Mouse (Mus musculus): ENCODE results near the gene Nf1. TPM values are rescaled to one million over a fixed set of nuclear protein-coding genes. Genes with fewer than 3 reads are reported as not detected.

Gene Nf1
- polyA plus RNA-seq, 1 experiment from 2014 or later: 9.0 TPM

- Histone ChIP-seq H3K4me3 (no peak overlapping the region), H3K9me3 (no peaks in the 10 kb centered on the region), H3K9ac (no peak overlapping the region), H3K4me2 (replicated peaks) (no peak overlapping the region), H3K27ac (no peak overlapping the region), H3K36me3 (peaks cover 9% of the 10 kb centered on the region), H3K4me1 (no peaks in the 10 kb centered on the region), H3K27me3 (replicated peaks) (no peaks in the 10 kb centered on the region)
- no peak for ATAC-seq (ENCODE audit: low FRiP score, low read depth)
- 83% methylated on average over 10 of the region's 10 CpGs for WGBS
Measured at GRCm38 (mm10) chr11:79494976-79495800, 155.7 kb downstream of the Nf1 start.

- H3K4me2 ChIP-seq (replicated peaks): no peak overlapping the region
- no peak overlapping the region for H3K27ac ChIP-seq
- H3K36me3 ChIP-seq: no peaks in the 10 kb centered on the region
- H3K9ac ChIP-seq: no peak overlapping the region
- H3K4me3 ChIP-seq: no peak overlapping the region
- no peak for ATAC-seq (ENCODE audit: low FRiP score, low read depth)
- H3K4me1 ChIP-seq: peaks cover 4% of the 10 kb centered on the region; the same call in 1 of the 2 replicates
- H3K27me3 ChIP-seq (replicated peaks): no peaks in the 10 kb centered on the region
- WGBS: 34% methylated on average over 2 of the region's 2 CpGs
- no peaks in the 10 kb centered on the region for H3K9me3 ChIP-seq
Measured at GRCm38 (mm10) chr11:79502917-79503316, 163.4 kb downstream of the Nf1 start.

- no peaks in the 10 kb centered on the region for H3K9me3 ChIP-seq
- H3K4me2 ChIP-seq (replicated peaks): no peak within 1 kb of the TSS
- H3K27ac ChIP-seq: no peak within 1 kb of the TSS
- no peak within 1 kb of the TSS for H3K9ac ChIP-seq
- H3K27me3 ChIP-seq (replicated peaks): no peaks in the 10 kb centered on the region
- no peak within 1 kb of the TSS for H3K4me3 ChIP-seq
- peaks cover 4% of the 10 kb centered on the region; the same call in 1 of the 2 replicates for H3K4me1 ChIP-seq
- no peaks in the 10 kb centered on the region for H3K36me3 ChIP-seq
- 37% methylated on average over 8 of the region's 8 CpGs for WGBS
- no peak for ATAC-seq (ENCODE audit: low FRiP score, low read depth)
Measured at GRCm38 (mm10) chr11:79503845-79504244, 164.4 kb downstream of the Nf1 start, which contains the start of gene Omg. TSS of gene Omg (minus strand) at chr11:79504084.

GRCm38 (mm10) chr11:79504506-79504905, 165.0 kb downstream of the Nf1 start:
- WGBS: 75% methylated on average over 7 of the region's 7 CpGs
- H3K4me1 ChIP-seq: peaks cover 4% of the 10 kb centered on the region; the same call in 1 of the 2 replicates
- no peak for ATAC-seq (ENCODE audit: low FRiP score, low read depth)
- no peak overlapping the region for H3K4me2 ChIP-seq (replicated peaks)
- no peak overlapping the region for H3K27ac ChIP-seq
- no peak overlapping the region for H3K9ac ChIP-seq
- no peak overlapping the region for H3K4me3 ChIP-seq
- H3K9me3 ChIP-seq: no peaks in the 10 kb centered on the region
- H3K27me3 ChIP-seq (replicated peaks): no peaks in the 10 kb centered on the region
- no peaks in the 10 kb centered on the region for H3K36me3 ChIP-seq

- no peak overlapping the region for H3K4me3 ChIP-seq
- no peaks in the 10 kb centered on the region for H3K36me3 ChIP-seq
- no peak overlapping the region for H3K27ac ChIP-seq
- WGBS: 93% methylated on average over 3 of the region's 3 CpGs
- no peak overlapping the region for H3K9ac ChIP-seq
- H3K9me3 ChIP-seq: no peaks in the 10 kb centered on the region
- H3K4me2 ChIP-seq (replicated peaks): no peak overlapping the region
- ATAC-seq (ENCODE audit: low FRiP score, low read depth): no peak
- H3K27me3 ChIP-seq (replicated peaks): no peaks in the 10 kb centered on the region
- no peaks in the 10 kb centered on the region for H3K4me1 ChIP-seq
Measured at GRCm38 (mm10) chr11:79511970-79512369, 172.5 kb downstream of the Nf1 start.

GRCm38 (mm10) chr11:79515331-79515730, 175.8 kb downstream of the Nf1 start:
- Histone ChIP-seq H3K27me3 (replicated peaks) (no peaks in the 10 kb centered on the region), H3K9ac (no peak overlapping the region), H3K4me1 (no peaks in the 10 kb centered on the region), H3K9me3 (no peaks in the 10 kb centered on the region), H3K4me3 (no peak overlapping the region), H3K27ac (no peak overlapping the region), H3K4me2 (replicated peaks) (no peak overlapping the region), H3K36me3 (no peaks in the 10 kb centered on the region)
- 82% methylated on average over 6 of the region's 6 CpGs for WGBS
- ATAC-seq (ENCODE audit: low FRiP score, low read depth): no peak

GRCm38 (mm10) chr11:79515798-79516197, 176.3 kb downstream of the Nf1 start:
- Histone ChIP-seq H3K4me3 (no peak overlapping the region), H3K9me3 (no peaks in the 10 kb centered on the region), H3K27me3 (replicated peaks) (no peaks in the 10 kb centered on the region), H3K9ac (no peak overlapping the region), H3K4me1 (no peaks in the 10 kb centered on the region), H3K27ac (no peak overlapping the region), H3K4me2 (replicated peaks) (no peak overlapping the region), H3K36me3 (no peaks in the 10 kb centered on the region)
- 98% methylated on average over 2 of the region's 2 CpGs for WGBS
- no peak for ATAC-seq (ENCODE audit: low FRiP score, low read depth)

GRCm38 (mm10) chr11:79519299-79519698, 179.8 kb downstream of the Nf1 start:
- Histone ChIP-seq H3K9me3 (no peaks in the 10 kb centered on the region), H3K4me2 (replicated peaks) (no peak overlapping the region), H3K27me3 (replicated peaks) (no peaks in the 10 kb centered on the region), H3K9ac (no peak overlapping the region), H3K4me1 (no peaks in the 10 kb centered on the region), H3K27ac (no peak overlapping the region), H3K36me3 (no peaks in the 10 kb centered on the region), H3K4me3 (no peak overlapping the region)
- 88% methylated on average over 6 of the region's 6 CpGs for WGBS
- no peak for ATAC-seq (ENCODE audit: low FRiP score, low read depth)

- no peak overlapping the region for H3K4me2 ChIP-seq (replicated peaks)
- 91% methylated on average over 1 of the region's 1 CpGs for WGBS
- no peaks in the 10 kb centered on the region for H3K4me1 ChIP-seq
- no peak overlapping the region for H3K27ac ChIP-seq
- H3K9ac ChIP-seq: no peak overlapping the region
- no peaks in the 10 kb centered on the region for H3K36me3 ChIP-seq
- H3K27me3 ChIP-seq (replicated peaks): no peaks in the 10 kb centered on the region
- H3K4me3 ChIP-seq: no peak overlapping the region
- no peak for ATAC-seq (ENCODE audit: low FRiP score, low read depth)
- no peaks in the 10 kb centered on the region for H3K9me3 ChIP-seq
Measured at GRCm38 (mm10) chr11:79519878-79520291, 180.4 kb downstream of the Nf1 start.

GRCm38 (mm10) chr11:79520772-79521171, 181.3 kb downstream of the Nf1 start:
- H3K36me3 ChIP-seq: no peaks in the 10 kb centered on the region
- no peak for ATAC-seq (ENCODE audit: low FRiP score, low read depth)
- no peak overlapping the region for H3K4me3 ChIP-seq
- H3K9ac ChIP-seq: no peak overlapping the region
- no peak overlapping the region for H3K27ac ChIP-seq
- no peaks in the 10 kb centered on the region for H3K4me1 ChIP-seq
- H3K4me2 ChIP-seq (replicated peaks): no peak overlapping the region
- no peaks in the 10 kb centered on the region for H3K9me3 ChIP-seq
- H3K27me3 ChIP-seq (replicated peaks): no peaks in the 10 kb centered on the region

- Histone ChIP-seq H3K9me3 (no peaks in the 10 kb centered on the region), H3K27ac (no peak overlapping the region), H3K4me2 (replicated peaks) (no peak overlapping the region), H3K4me3 (no peak overlapping the region), H3K4me1 (no peaks in the 10 kb centered on the region), H3K36me3 (no peaks in the 10 kb centered on the region), H3K9ac (no peak overlapping the region), H3K27me3 (replicated peaks) (no peaks in the 10 kb centered on the region)
- ATAC-seq (ENCODE audit: low FRiP score, low read depth): no peak
Measured at GRCm38 (mm10) chr11:79521930-79522329, 182.4 kb downstream of the Nf1 start.

GRCm38 (mm10) chr11:79522944-79523343, 183.5 kb downstream of the Nf1 start:
- no peaks in the 10 kb centered on the region; the same call in 1 of the 2 replicates for H3K36me3 ChIP-seq
- 87% methylated on average over 1 of the region's 1 CpGs for WGBS
- ATAC-seq (ENCODE audit: low FRiP score, low read depth): no peak
- H3K4me3 ChIP-seq: no peak overlapping the region
- no peak overlapping the region for H3K27ac ChIP-seq
- H3K9ac ChIP-seq: no peak overlapping the region
- H3K27me3 ChIP-seq (replicated peaks): no peaks in the 10 kb centered on the region
- H3K4me1 ChIP-seq: no peaks in the 10 kb centered on the region
- H3K9me3 ChIP-seq: no peaks in the 10 kb centered on the region
- no peak overlapping the region for H3K4me2 ChIP-seq (replicated peaks)

All from neural tube, embryonic 12.5 days (tissue).